Mouse (Mus musculus) small intestine, adult 2 months (tissue): ENCODE measurements around the gene Synj2bp. TPM values are rescaled to one million over a fixed set of nuclear protein-coding genes. Genes with fewer than 3 reads are reported as not detected.
A peak's percentile ranks its signal among the peaks of the same experiment; 100 is the strongest.
"Not testable (repeated sequence)": the region's sequence is repeated elsewhere in the genome, so short reads cannot be mapped to it uniquely, and the experiment has no call there.

Source experiments
- H3K27ac ChIP-seq: fragments of 200-500 bp; 2 replicates; pipeline ENCODE4 v1.5.1; 2012; ENCODE audit warnings: low read depth, low read length, control low read depth, inconsistent platforms; ENCODE audit not compliant: insufficient read depth
- H3K27me3 ChIP-seq: fragments of 200-500 bp; 2 replicates; pipeline ENCODE4 v1.6.1; 2012; ENCODE audit warnings: mild to moderate bottlenecking, moderate library complexity, low read length, inconsistent platforms; ENCODE audit not compliant: control insufficient read depth, insufficient read depth
- H3K36me3 ChIP-seq: fragments of 200-500 bp; 2 replicates; pipeline ENCODE4 v1.6.1; 2012; ENCODE audit warnings: mild to moderate bottlenecking, low read length, control low read depth, inconsistent platforms; ENCODE audit not compliant: control insufficient read depth, insufficient read depth
- H3K4me1 ChIP-seq: fragments of 200-500 bp; 2 replicates; pipeline ENCODE4 v1.6.1; 2012; ENCODE audit warnings: low read length, inconsistent platforms, mixed read lengths; ENCODE audit not compliant: control insufficient read depth, insufficient read depth, insufficient read length
- H3K4me3 ChIP-seq: fragments of 200-500 bp; 2 replicates; pipeline ENCODE4 v1.5.1; 2012; ENCODE audit warnings: low read depth, mild to moderate bottlenecking, control low read depth, inconsistent platforms, low read length, moderate library complexity
- CTCF ChIP-seq: fragments of 200-500 bp; IDR thresholded peaks from 2 replicates; pipeline ENCODE4 v1.5.1; 2012; ENCODE audit warnings: low read depth, mild to moderate bottlenecking, control low read depth, inconsistent platforms, low read length, moderate library complexity, mixed read lengths; ENCODE audit not compliant: insufficient replicate concordance, insufficient read length; ENCODE audit errors: extremely low read depth
- POLR2A ChIP-seq: fragments of 200-500 bp; IDR thresholded peaks from 2 replicates; pipeline ENCODE4 v1.6.1; 2012; ENCODE audit warnings: low read depth, mild to moderate bottlenecking, control low read depth, inconsistent platforms, low read length, moderate library complexity
- WGBS: fragments of 180-500 bp; shearing (Covaris S2); methylation state at CpG from one replicate; pipeline ENCODE4 v1.1.7; 2018; 5-methylcytosine and 5-hydroxymethylcytosine counted together
- polyA plus RNA-seq: library from polyadenylated mRNA; depleted of rRNA; stranded (reverse); fragments of >200 nt; gene quantifications from 2 replicates; pipeline ENCODE4 v1.2.3, GENCODE M21; 2012; rRNA removed

Gene Synj2bp
- polyA plus RNA-seq, 1 experiment: 54.3 TPM

DNA sequence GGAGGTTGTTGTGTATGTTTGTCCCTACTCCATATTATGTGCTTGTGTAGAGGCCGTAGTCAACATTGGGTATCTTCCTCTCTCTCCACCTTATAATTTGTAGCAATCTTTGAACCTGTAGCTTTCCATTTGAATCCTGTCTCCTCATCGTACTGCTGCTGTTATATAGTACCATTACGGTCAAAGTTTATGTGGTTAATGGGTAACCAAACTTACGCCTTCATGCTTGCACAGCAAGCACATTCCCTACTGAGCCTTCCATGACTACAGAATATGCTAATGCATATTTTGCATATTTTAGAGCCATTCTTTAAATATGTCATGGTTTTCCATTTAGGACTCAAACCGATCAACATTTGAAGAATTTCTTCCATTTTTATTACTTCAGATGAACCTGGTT, 42.2 kb downstream of the Synj2bp start:
- Histone ChIP-seq H3K4me3 (no peak overlapping the region), H3K36me3 (no peaks in the 10 kb centered on the region), H3K27me3 (no peaks in the 10 kb centered on the region), H3K27ac (no peak overlapping the region), H3K4me1 (peaks cover 11% of the 10 kb centered on the region; the same call in 1 of the 2 replicates)
- no peak for TF ChIP-seq POLR2A
- TF ChIP-seq CTCF: no peak
- WGBS: 47% methylated on average over 5 of the region's 5 CpGs

DNA sequence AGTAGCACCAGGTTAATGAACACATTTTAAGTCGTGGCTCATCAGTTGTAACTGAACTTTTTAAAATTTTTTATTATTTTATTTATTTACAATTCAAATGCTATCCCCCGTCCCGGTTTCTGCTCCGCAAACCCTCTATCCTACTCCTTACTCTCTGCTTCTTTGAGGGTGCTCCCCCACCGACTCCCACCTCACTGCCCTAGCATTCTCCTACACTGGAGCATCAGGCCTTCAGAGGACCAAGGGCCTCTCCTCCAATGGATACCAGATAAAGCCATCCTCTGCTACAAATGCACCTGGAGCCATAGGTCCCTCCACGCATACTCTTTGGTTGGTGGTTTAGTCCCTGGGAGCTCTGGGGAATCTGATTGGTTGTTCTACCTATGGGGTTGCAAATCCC, 47.4 kb downstream of the Synj2bp start:
- 47% methylated on average over 6 of the region's 6 CpGs for WGBS
- TF ChIP-seq POLR2A: no peak
- TF ChIP-seq CTCF: no peak
- peak overlapping the region; percentile 85 for H3K4me3 ChIP-seq
- 0 out of 2 replicates have a peak, but pooled peaks cover 2% of the 10 kb centered on the region for H3K36me3 ChIP-seq
- no peaks in the 10 kb centered on the region for H3K27me3 ChIP-seq
- peaks cover 7% of the 10 kb centered on the region; the same call in 1 of the 2 replicates for H3K4me1 ChIP-seq
- H3K27ac ChIP-seq: 0 out of 2 replicates have a peak overlapping the region, but pooled peaks have one; percentile 99

GRCm38 (mm10) chr12:81484727-81485191, 48.0 kb downstream of the Synj2bp start, which contains the start of gene Cox16:
Cox16 (minus strand) TSS chr12:81485127.
- Histone ChIP-seq H3K36me3 (0 out of 2 replicates have a peak, but pooled peaks cover 2% of the 10 kb centered on the region), H3K27me3 (no peaks in the 10 kb centered on the region), H3K4me3 (peak within 1 kb of the TSS; percentile 85), H3K27ac (peak within 1 kb of the TSS; percentile 99), H3K4me1 (peaks cover 5% of the 10 kb centered on the region; the same call in 1 of the 2 replicates)
- WGBS: under 1% methylated on average over 31 of the region's 31 CpGs
- peak; percentile 66 for TF ChIP-seq POLR2A
- TF ChIP-seq CTCF: no peak

GRCm38 (mm10) chr12:81484212-81484611, 48.5 kb downstream of the Synj2bp start:
- WGBS: 2% methylated on average over 7 of the region's 7 CpGs
- Histone ChIP-seq H3K4me1 (peaks cover 2% of the 10 kb centered on the region; the same call in 1 of the 2 replicates), H3K36me3 (peaks cover 2% of the 10 kb centered on the region; the same call in 1 of the 2 replicates), H3K27ac (peak overlapping the region; percentile 99; the same call in 1 of the 2 replicates), H3K4me3 (peak overlapping the region; percentile 85), H3K27me3 (no peaks in the 10 kb centered on the region)
- TF ChIP-seq POLR2A (no peak), CTCF (no peak)

DNA sequence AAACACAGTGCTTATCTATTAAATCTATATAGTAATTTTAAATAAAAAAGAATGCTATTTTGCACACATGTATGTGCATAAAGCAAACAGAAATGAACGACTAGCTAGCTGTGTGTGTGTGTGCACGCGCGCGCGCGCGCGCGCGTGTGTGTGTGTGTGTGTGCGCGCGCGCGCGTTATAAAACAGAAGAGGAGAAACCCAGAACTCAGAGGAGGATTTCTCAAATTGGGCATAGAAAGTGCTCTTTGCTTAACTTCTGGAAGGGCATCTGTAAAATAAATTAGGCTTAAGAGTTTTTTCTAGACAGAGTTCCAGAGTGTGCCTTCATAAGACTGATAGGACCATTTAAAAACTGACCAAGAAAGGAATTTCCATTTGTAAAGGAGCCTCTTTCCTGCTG, 49.1 kb downstream of the Synj2bp start:
- WGBS: 32% methylated on average over 17 of the region's 17 CpGs
- H3K27me3 ChIP-seq: no peaks in the 10 kb centered on the region
- no peak overlapping the region; the same call in 1 of the 2 replicates for H3K27ac ChIP-seq
- H3K36me3 ChIP-seq: peaks cover 2% of the 10 kb centered on the region; the same call in 1 of the 2 replicates
- TF ChIP-seq POLR2A: no peak
- no peak for TF ChIP-seq CTCF
- peaks cover 2% of the 10 kb centered on the region; the same call in 1 of the 2 replicates for H3K4me1 ChIP-seq
- H3K4me3 ChIP-seq: peak overlapping the region; percentile 17; the same call in 1 of the 2 replicates

DNA sequence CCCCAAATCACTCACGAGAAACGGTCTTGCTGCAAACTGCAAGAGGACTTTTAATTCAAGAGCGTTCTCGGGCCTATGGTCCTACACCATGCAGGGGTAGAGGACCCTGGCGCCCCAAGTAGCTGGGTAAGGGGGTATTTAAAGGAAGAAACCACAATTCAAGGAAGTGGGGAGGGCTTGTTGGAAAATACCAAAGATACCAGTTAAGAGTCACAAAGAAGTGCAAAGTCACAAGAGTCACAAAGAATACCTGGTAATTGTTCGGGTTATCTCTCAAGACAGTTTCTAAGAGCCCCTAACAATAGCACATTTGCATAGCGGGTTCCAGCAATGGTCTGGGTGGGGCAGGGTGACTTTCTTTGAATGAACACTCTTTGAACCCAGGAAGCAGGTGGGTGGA, 73.7 kb downstream of the Synj2bp start:
- H3K27ac ChIP-seq, H3K36me3 ChIP-seq, H3K4me1 ChIP-seq, H3K4me3 ChIP-seq, H3K27me3 ChIP-seq: not testable (repeated sequence)
- 95% methylated on average over 7 of the region's 7 CpGs for WGBS

Other genes with a start within 250 kb of the Synj2bp start
- gene Slc8a3, start 199.7 kb downstream of the Synj2bp start, polyA plus RNA-seq: 0.43 and 0.65 TPM in 2 replicates
- gene Gm4787, start 153.4 kb downstream of the Synj2bp start, polyA plus RNA-seq: 0.05 and 0.10 TPM in 2 replicates
- 0.10 and 0.20 TPM in 2 replicates for gene Adam4, start 111.0 kb downstream of the Synj2bp start, polyA plus RNA-seq
- gene Cox16, start 47.8 kb downstream of the Synj2bp start, polyA plus RNA-seq: 54.8 and 78.2 TPM in 2 replicates
- 8.6 and 20.0 TPM in 2 replicates for gene Gm20498, start within 50 bp of the Synj2bp start, polyA plus RNA-seq
- gene Adam21, start 35.6 kb upstream of the Synj2bp start, polyA plus RNA-seq: 0.03 and 0.06 TPM in 2 replicates
- gene Med6, start 62.1 kb upstream of the Synj2bp start, polyA plus RNA-seq: 0.55 and 2.3 TPM in 2 replicates
- gene Ttc9, start 98.3 kb upstream of the Synj2bp start, polyA plus RNA-seq: 0.20 and 0.60 TPM in 2 replicates
- 3.1 and 4.8 TPM in 2 replicates for gene Map3k9, start 248.3 kb upstream of the Synj2bp start, polyA plus RNA-seq